Mouse (Mus musculus): ENCODE results near the gene Gm11077. TPM values are rescaled to one million over a fixed set of nuclear protein-coding genes. Genes with fewer than 3 reads are reported as not detected.

Gm11077 gene
- total RNA-seq, 1 experiment: not detected

DNA sequence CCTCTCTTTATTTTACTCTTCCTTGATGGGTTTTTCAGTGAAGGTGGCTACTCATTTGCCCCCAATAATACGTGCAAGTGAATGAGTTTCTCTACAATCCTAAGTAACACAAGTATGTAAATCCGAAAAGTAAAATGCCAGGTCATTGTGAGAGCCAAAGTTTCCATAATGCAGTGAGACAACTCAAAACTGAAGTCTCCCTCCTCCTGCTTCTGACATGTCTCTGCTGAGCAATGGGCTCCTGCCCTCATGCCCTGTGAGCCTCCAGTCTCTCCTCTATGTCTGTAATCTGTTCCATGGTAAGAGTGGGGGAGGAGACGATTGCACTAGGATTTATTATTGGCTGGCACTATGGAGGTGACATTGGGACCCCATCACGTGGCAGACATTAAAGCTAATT, 71.5 kb downstream of the Gm11077 start:
- no peak overlapping the region for H3K27ac ChIP-seq (ENCODE audit: insufficient read depth, low read depth, low read length, poor library complexity, severe bottlenecking)
- H3K4me1 ChIP-seq (ENCODE audit: control insufficient read depth in 2 of 2, insufficient read depth in 2 of 2, low read length in 2 of 2, poor library complexity in 1 of 2): no peaks in the 10 kb centered on the region
- no peaks in the 10 kb centered on the region for H3K36me3 ChIP-seq (ENCODE audit: control insufficient read depth, insufficient read depth, low read length, poor library complexity, severe bottlenecking)
- no peak overlapping the region for H3K9ac ChIP-seq (ENCODE audit: insufficient read depth, low read depth, low read length, poor library complexity, severe bottlenecking)
- no peaks in the 10 kb centered on the region for H3K9me3 ChIP-seq (ENCODE audit: control insufficient read depth, insufficient read depth, low read depth, low read length)
- in situ Hi-C loops (cut with MboI; ENCODE audit: low sequenced_read_pairs in 2 of 2, unreplicated experiment in 2 of 2): no loop called here
- no peak for DNase-seq (ENCODE audit: low read depth, low spot score)
- H3K4me3 ChIP-seq (ENCODE audit: insufficient read depth in 1 of 2, low read depth in 1 of 2, low read length in 2 of 2, poor library complexity in 1 of 2, severe bottlenecking in 1 of 2): no peak overlapping the region
- TF ChIP-seq HCFC1 (IDR thresholded peaks at IDR 0.05; ENCODE audit: borderline replicate concordance, insufficient read depth, low read length) (no peak), ZC3H11A (IDR thresholded peaks at IDR 0.05; ENCODE audit: borderline replicate concordance, low read depth, low read length) (no peak), CHD2 (IDR thresholded peaks at IDR 0.05; ENCODE audit: low read depth, low read length) (no peak)

Other genes starting within 250 kb of the Gm11077 start
- gene Aebp2, start 106.6 kb upstream of the Gm11077 start, total RNA-seq (2012; rRNA removed): 71.7 and 77.4 TPM in 2 replicates